Mouse (Mus musculus) megakaryocyte, embryonic 14.5 days (primary cell): Measurements from ENCODE around the gene 1700102P08Rik. TPM values are rescaled to one million over a fixed set of nuclear protein-coding genes. Genes with fewer than 3 reads are reported as not detected.

Source experiments
- H3K27me3 ChIP-seq: replicated peaks from 2 replicates; pipeline ENCODE3; 2012; ENCODE audit warnings: inconsistent platforms
- H3K36me3 ChIP-seq: replicated peaks from 2 replicates; pipeline ENCODE3; 2012; ENCODE audit warnings: low read length, inconsistent platforms, mixed read lengths
- H3K4me1 ChIP-seq: 2 replicates; pipeline ENCODE4 v1.6.1; 2012; ENCODE audit warnings: inconsistent platforms
- H3K4me3 ChIP-seq: replicated peaks from 2 replicates; pipeline ENCODE3; 2012; ENCODE audit warnings: moderate library complexity, mild to moderate bottlenecking, inconsistent platforms
- H3K9me3 ChIP-seq: 2 replicates; pipeline ENCODE4 v1.6.1; 2012; ENCODE audit warnings: inconsistent platforms
- FLI1 ChIP-seq: IDR thresholded peaks from 2 replicates; pipeline ENCODE4 v1.6.1; 2012; ENCODE audit warnings: low read length, inconsistent platforms, mixed read lengths
- GATA1 ChIP-seq: IDR thresholded peaks from 3 replicates; pipeline ENCODE4 v1.6.1; 2012; ENCODE audit warnings: mixed read lengths, low read length, inconsistent platforms, borderline replicate concordance
- polyA plus RNA-seq: library from polyadenylated mRNA; stranded (reverse); fragments of >175 nt; gene quantifications from 2 replicates; pipeline ENCODE4 v1.2.3, GENCODE M21; 2012; ENCODE audit warnings: low replicate concordance; ENCODE audit not compliant: insufficient read depth

The 1700102P08Rik gene
- polyA plus RNA-seq, 1 experiment = 0.30 TPM

DNA sequence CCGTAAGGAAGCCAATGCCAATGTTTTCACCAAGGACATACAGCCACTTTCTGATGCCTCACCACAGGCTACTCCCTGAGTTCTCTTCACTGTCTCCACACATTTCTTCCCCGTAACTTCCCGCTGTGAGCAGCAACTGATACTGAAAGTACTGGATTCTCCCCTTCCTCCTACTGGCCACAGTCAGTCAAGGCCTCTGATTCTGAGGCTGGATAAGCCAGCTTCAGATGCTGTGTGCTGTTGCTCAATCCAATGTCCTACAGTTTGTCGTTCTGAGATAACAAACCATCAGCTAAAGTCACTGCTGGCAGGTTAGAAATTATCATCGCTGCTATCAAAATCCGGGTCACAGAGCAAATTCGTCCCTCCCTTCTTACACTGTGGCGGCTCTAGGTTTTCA lies 11.8 kb downstream of the 1700102P08Rik start:
- peaks cover 22% of the 10 kb centered on the region for H3K27me3 ChIP-seq
- H3K4me3 ChIP-seq = no peak overlapping the region
- no peaks in the 10 kb centered on the region for H3K36me3 ChIP-seq
- TF ChIP-seq FLI1 (no peak), GATA1 (no peak)
- no peaks in the 10 kb centered on the region for H3K9me3 ChIP-seq
- peaks cover 24% of the 10 kb centered on the region for H3K4me1 ChIP-seq

DNA sequence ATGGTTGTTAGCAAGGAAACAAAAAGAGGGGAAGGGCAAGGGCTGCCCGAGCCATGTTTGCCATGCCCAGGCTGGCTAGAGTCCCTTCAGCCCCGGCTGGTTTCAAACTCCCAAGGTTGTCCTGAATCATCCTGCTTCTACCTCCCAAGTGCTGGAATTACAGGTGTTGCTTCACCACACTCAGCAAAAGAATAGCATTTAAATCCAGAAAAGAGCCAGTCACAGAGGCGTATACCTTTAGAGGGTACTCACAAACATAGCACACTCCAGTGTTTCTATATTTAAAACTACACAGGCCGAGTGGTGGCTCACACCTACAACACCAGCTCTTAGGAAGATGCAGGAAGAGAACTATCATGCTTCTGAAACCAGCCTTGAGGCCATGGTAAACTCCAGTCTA lies 16.9 kb downstream of the 1700102P08Rik start:
- Histone ChIP-seq H3K4me1 (peaks cover 18% of the 10 kb centered on the region), H3K4me3 (no peak overlapping the region), H3K9me3 (peaks cover 3% of the 10 kb centered on the region), H3K27me3 (peaks cover 14% of the 10 kb centered on the region), H3K36me3 (no peaks in the 10 kb centered on the region)
- TF ChIP-seq FLI1 = no peak
- TF ChIP-seq GATA1 = no peak

DNA sequence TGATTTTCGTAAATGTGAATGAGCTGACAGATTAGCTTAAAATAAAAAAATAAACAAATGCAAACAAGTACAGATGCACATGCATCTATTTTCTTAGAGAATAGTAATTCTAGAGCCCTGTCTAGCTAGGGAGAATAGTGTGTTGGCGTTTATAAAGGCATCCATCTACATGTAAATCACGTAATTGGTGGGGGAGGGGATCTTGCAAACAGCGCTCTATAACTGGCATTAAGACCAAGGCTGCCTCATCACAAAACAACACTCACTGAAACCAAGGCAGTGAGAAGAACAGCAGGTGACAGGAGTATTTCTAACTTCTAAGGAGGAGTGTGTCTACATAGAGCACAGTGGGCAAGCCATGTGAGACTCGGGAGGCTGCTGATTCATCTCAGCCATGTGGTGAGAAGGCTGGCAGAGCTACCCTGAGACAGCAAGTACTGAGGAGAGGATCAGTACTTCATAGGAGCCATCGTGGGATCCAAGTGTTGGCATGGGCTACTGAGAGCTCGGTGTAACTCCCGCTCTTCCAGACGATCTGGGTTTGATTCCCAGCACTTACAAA lies 18.9 kb downstream of the 1700102P08Rik start:
- peaks cover 10% of the 10 kb centered on the region for H3K27me3 ChIP-seq
- TF ChIP-seq GATA1 (no peak), FLI1 (no peak)
- H3K4me1 ChIP-seq = peaks cover 8% of the 10 kb centered on the region; the same call in 1 of the 2 replicates
- no peaks in the 10 kb centered on the region for H3K36me3 ChIP-seq
- no peak overlapping the region for H3K4me3 ChIP-seq
- peaks cover 3% of the 10 kb centered on the region for H3K9me3 ChIP-seq

DNA sequence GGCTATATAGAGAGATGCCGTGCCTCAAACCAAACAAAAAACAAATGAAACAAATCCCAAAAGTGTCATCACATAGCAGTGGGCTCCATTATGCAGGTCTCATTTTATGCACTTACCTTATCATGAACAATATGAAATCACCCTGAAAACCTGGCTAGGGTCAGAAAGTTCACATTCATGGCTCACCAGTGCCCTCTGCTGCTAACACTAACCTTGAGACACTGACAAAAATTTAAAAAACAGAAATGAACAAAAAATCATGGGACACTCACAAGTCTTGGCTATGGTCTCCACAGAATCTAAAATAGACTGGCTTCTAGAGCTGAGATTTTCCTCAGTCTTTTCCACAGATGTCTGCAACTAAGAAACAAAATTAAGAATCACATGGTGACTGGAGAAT lies 19.6 kb downstream of the 1700102P08Rik start:
- Histone ChIP-seq H3K4me3 (no peak overlapping the region), H3K4me1 (peaks cover 5% of the 10 kb centered on the region; the same call in 1 of the 2 replicates), H3K36me3 (no peaks in the 10 kb centered on the region), H3K9me3 (peaks cover 3% of the 10 kb centered on the region), H3K27me3 (peaks cover 8% of the 10 kb centered on the region)
- no peak for TF ChIP-seq GATA1
- no peak for TF ChIP-seq FLI1

DNA sequence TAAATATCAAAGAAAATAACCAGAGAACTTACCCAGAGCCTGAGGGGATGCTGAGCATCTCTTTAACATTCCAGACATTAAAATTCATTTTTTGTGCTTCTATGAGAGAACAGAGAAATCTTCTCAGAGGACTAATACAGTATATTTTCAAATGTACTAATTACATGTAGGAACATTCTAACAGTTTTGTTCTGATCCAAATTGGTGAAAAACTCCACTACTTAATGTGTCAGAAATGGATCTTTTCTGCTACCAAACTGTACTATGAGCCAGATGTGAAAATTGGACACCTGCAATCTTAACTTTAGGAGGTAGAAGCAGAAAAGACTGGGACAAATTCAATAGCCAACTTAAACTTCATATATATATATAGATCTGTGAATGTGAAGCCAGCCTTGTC lies 35.8 kb downstream of the 1700102P08Rik start, which contains the start of gene Ccdc36:
Ccdc36 (minus strand) TSS at position 101 of the 400 bp plus-strand sequence.
- no peak for TF ChIP-seq GATA1
- no peak for TF ChIP-seq FLI1
- Histone ChIP-seq H3K36me3 (no peaks in the 10 kb centered on the region), H3K27me3 (peaks cover 8% of the 10 kb centered on the region), H3K4me3 (no peak within 1 kb of the TSS), H3K9me3 (no peaks in the 10 kb centered on the region), H3K4me1 (no peaks in the 10 kb centered on the region)

DNA sequence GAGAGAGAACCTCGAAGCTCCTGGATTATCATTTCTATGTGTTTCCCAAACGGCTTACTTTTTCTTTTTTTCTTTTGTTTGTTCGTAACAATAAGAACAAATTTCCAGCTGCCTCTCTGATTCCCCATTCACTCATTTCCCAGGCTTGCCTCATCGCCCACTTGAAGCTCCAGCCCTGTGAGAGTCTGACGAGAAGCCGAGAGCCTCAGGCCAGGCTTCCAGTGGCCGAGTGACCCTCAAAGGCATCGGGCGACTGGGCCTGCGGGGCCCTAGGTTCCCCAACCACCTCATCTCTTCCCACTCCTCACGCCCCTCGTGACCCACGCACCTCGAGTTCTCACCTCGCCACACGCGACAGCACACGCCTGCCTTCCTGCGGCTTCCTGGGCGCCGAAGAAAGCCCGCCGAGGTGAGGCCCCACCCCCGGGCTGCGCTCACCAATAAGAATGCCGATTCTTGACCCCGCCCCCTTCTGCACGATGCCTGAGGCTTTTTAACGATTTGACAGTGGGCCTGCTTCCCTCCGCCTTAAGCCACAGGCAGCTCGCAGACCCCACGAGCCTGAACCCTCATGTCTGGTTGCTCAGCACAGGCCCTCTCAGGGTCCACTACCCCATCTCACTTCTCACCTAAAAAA lies 38.9 kb downstream of the 1700102P08Rik start:
- peaks cover 15% of the 10 kb centered on the region for H3K27me3 ChIP-seq
- TF ChIP-seq GATA1 (no peak), FLI1 (no peak)
- H3K36me3 ChIP-seq = no peaks in the 10 kb centered on the region
- no peaks in the 10 kb centered on the region for H3K4me1 ChIP-seq
- H3K9me3 ChIP-seq = peaks cover 7% of the 10 kb centered on the region; the same call in 1 of the 2 replicates
- no peak overlapping the region for H3K4me3 ChIP-seq

DNA sequence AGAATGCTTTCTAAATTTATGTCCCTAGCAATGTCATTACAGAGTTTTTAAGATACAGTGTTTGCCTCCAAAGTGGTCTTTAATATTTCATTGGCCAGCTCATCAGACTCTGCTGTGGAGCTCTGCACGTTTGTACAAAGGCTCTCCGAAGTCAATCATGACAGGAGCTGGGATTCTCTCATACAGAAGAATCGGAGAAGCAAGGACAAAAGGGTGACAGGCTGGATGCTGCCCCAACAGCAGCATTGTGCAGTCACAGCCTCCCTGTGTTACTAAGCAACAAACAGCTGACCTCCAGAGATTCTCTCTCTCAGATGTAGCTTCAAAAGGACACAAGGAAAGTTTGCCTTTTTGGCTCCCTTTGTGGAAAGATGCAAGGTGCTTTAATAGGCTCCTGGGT lies 43.6 kb downstream of the 1700102P08Rik start, which contains the start of gene BC048562:
BC048562 (plus strand) TSS at position 301 of the 400 bp plus-strand sequence.
- Histone ChIP-seq H3K36me3 (no peaks in the 10 kb centered on the region), H3K4me3 (no peak within 1 kb of the TSS), H3K4me1 (peaks cover 13% of the 10 kb centered on the region), H3K9me3 (peaks cover 7% of the 10 kb centered on the region; the same call in 1 of the 2 replicates), H3K27me3 (peaks cover 30% of the 10 kb centered on the region)
- TF ChIP-seq GATA1 (no peak), FLI1 (no peak)

DNA sequence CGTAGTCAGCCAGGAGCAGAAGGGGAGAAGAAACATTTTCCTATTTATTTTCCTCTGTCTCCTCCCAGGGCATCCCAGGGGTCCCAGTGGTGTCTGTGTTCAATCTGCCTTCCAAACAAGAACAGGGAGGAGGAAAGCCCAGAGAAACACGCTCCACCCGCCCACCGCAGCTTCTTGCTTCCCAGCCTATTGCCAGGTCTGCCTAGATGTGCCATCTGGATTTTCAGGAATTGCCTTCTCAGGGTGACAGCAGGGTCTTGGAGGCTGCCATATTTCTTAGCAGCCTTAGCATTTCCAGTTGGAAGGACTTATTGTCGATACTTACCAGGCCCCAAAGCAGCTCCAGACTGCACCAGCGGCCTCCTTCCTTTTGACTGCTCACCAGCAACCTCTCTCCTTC lies 46.6 kb downstream of the 1700102P08Rik start:
- no peaks in the 10 kb centered on the region for H3K36me3 ChIP-seq
- H3K4me3 ChIP-seq = no peak overlapping the region
- TF ChIP-seq GATA1 (no peak), FLI1 (no peak)
- peaks cover 30% of the 10 kb centered on the region for H3K27me3 ChIP-seq
- peaks cover 26% of the 10 kb centered on the region for H3K4me1 ChIP-seq
- H3K9me3 ChIP-seq = peaks cover 7% of the 10 kb centered on the region; the same call in 1 of the 2 replicates

DNA sequence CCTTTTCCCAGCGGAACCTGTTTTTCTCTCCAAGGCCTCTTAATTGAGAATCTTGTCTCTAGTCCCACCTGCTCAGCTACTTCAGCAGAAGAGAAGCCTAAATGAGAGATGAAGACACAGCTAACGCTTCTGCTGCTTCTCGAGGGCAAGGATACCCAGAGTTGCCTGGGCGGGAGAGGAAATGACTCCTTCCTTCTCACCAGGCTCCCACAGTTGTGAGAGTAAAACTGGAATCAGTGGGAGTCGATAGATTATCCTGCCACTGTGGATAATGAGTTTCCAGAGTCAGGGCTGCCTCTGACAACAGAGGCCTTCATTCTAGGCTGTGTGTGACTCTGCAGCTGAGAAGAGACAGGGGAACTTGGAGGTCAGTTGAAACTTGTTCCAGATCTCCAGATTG lies 47.9 kb downstream of the 1700102P08Rik start:
- no peak for TF ChIP-seq FLI1
- no peak for TF ChIP-seq GATA1
- no peaks in the 10 kb centered on the region for H3K36me3 ChIP-seq
- peaks cover 36% of the 10 kb centered on the region for H3K4me1 ChIP-seq
- no peak overlapping the region for H3K4me3 ChIP-seq
- H3K27me3 ChIP-seq = peaks cover 36% of the 10 kb centered on the region
- peaks cover 5% of the 10 kb centered on the region; the same call in 1 of the 2 replicates for H3K9me3 ChIP-seq

DNA sequence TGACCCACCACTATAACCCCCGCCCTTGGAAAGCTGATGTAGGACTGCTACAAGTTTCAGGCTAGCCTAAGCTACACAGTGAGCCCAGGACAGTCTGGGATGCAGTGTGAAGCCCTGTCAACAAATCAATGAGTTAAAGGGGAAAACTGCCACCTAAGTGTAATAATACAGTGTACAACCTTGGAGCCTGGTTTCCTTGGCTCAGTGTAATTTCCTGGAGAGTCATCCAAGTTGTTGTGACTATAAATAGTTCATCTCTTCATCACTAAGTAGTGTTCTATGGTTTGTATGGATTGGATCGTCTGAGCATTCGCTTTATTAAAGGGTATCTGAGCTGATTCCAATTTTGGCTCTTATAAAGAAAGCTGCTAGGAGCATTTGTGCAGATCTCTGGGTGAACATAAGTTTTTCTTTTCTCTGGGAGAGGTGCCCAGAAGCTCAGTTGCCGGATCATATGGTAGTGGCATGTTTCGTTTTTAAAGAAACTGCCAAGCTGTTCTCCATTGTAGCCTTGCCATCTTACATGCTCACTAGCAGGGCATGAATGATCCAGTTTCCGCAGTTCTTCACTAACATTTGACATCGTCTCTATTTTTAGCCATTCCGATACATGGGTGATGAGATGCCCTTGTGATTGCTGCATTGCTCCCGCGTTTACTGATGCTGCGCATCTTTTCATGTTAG lies 48.8 kb downstream of the 1700102P08Rik start:
- no peak for TF ChIP-seq FLI1
- TF ChIP-seq GATA1 = no peak
- Histone ChIP-seq H3K4me1 (peaks cover 45% of the 10 kb centered on the region), H3K27me3 (peaks cover 36% of the 10 kb centered on the region), H3K9me3 (no peaks in the 10 kb centered on the region), H3K4me3 (no peak overlapping the region), H3K36me3 (no peaks in the 10 kb centered on the region)
